Mouse (Mus musculus) intestine, embryonic 15.5 days (tissue): ENCODE results near the gene Ggn. TPM values are rescaled to one million over a fixed set of nuclear protein-coding genes. Genes with fewer than 3 reads are reported as not detected.
"Not testable (repeated sequence)": the region's sequence is repeated elsewhere in the genome, so short reads cannot be mapped to it uniquely, and the experiment has no call there.

Experiments used
- ATAC-seq: fragments of 200-750 bp; cut with Nextera tagmentation; 2 replicates; pipeline ENCODE4 v1.8.0; 2017; ENCODE audit warnings: moderate TSS enrichment, moderate library complexity
- H3K27ac ChIP-seq: fragments of 300-500 bp; sonication (generic); 2 replicates; pipeline ENCODE4 v1.5.1; 2015; ENCODE audit warnings: mild to moderate bottlenecking, inconsistent platforms
- H3K27me3 ChIP-seq: fragments of 300-500 bp; sonication (generic); replicated peaks from 2 replicates; pipeline ENCODE4 v1.6.1; 2015; ENCODE audit warnings: inconsistent platforms
- H3K36me3 ChIP-seq: fragments of 300-500 bp; sonication (generic); 2 replicates; pipeline ENCODE4 v1.6.1; 2015; ENCODE audit warnings: inconsistent platforms
- H3K4me1 ChIP-seq: fragments of 300-500 bp; sonication (generic); replicated peaks from 2 replicates; pipeline ENCODE4 v1.6.1; 2015; ENCODE audit warnings: inconsistent platforms
- H3K4me2 ChIP-seq: fragments of 300-500 bp; sonication (generic); replicated peaks from 2 replicates; pipeline ENCODE4 v1.6.1; 2015; ENCODE audit warnings: mild to moderate bottlenecking, inconsistent platforms
- H3K4me3 ChIP-seq: fragments of 300-500 bp; sonication (generic); replicated peaks from 2 replicates; pipeline ENCODE4 v1.5.1; 2015; ENCODE audit warnings: inconsistent platforms
- H3K9ac ChIP-seq: fragments of 300-500 bp; sonication (generic); 2 replicates; pipeline ENCODE4 v1.6.1; 2015; ENCODE audit warnings: inconsistent platforms
- H3K9me3 ChIP-seq: fragments of 300-500 bp; sonication (generic); 2 replicates; pipeline ENCODE4 v1.6.1; 2016; ENCODE audit warnings: inconsistent platforms
- WGBS: fragments of 180-500 bp; shearing (Covaris S2); methylation state at CpG from one replicate; pipeline ENCODE4 v1.1.7; 2015; 5-methylcytosine and 5-hydroxymethylcytosine counted together
- polyA plus RNA-seq: library from polyadenylated mRNA; unstranded; fragments of >200 nt; fragmentation: Nextera tagmentation; extraction: Ambion mirVana; gene quantifications from 2 replicates; pipeline ENCODE4 v1.2.1, GENCODE M21; 2015

The Ggn gene
- polyA plus RNA-seq, 1 experiment from 2014 or later = 0.49 TPM

GRCm38 (mm10) chr7:29194230-29194629, 24.2 kb downstream of the Ggn start:
- H3K4me2 ChIP-seq, H3K4me3 ChIP-seq, H3K4me1 ChIP-seq, H3K27ac ChIP-seq, H3K27me3 ChIP-seq, H3K36me3 ChIP-seq, H3K9me3 ChIP-seq, H3K9ac ChIP-seq: not testable (repeated sequence)
- 57% methylated on average over 1 of the region's 1 CpGs for WGBS
- peak; percentile 66 for ATAC-seq

GRCm38 (mm10) chr7:29202577-29202976, 32.6 kb downstream of the Ggn start:
- no peak overlapping the region for H3K9ac ChIP-seq
- H3K36me3 ChIP-seq = no peaks in the 10 kb centered on the region
- H3K27ac ChIP-seq = no peak overlapping the region
- no peak overlapping the region for H3K4me2 ChIP-seq
- WGBS = 78% methylated on average over 6 of the region's 6 CpGs
- H3K4me1 ChIP-seq = no peaks in the 10 kb centered on the region
- H3K27me3 ChIP-seq = no peaks in the 10 kb centered on the region
- no peaks in the 10 kb centered on the region for H3K9me3 ChIP-seq
- H3K4me3 ChIP-seq = no peak overlapping the region
- ATAC-seq = no peak

- not testable (repeated sequence) for H3K9me3 ChIP-seq, H3K27me3 ChIP-seq, H3K36me3 ChIP-seq, H3K9ac ChIP-seq
- peaks cover 11% of the 10 kb centered on the region; the same call in 1 of the 2 replicates for H3K4me1 ChIP-seq
- H3K4me3 ChIP-seq = peak overlapping the region; percentile 43
- H3K27ac ChIP-seq = peak overlapping the region; percentile 73
- H3K4me2 ChIP-seq = peak overlapping the region; percentile 61
- peak; percentile 69 for ATAC-seq
- 23% methylated on average over 15 of the region's 15 CpGs for WGBS
Observed at GRCm38 (mm10) chr7:29211013-29211412, 41.0 kb downstream of the Ggn start.

GRCm38 (mm10) chr7:29211415-29212198, 41.6 kb downstream of the Ggn start:
- Histone ChIP-seq H3K27ac (peak overlapping the region; percentile 73), H3K4me3 (peak overlapping the region; percentile 43), H3K36me3 (no peaks in the 10 kb centered on the region), H3K9ac (peak overlapping the region; percentile 23; the same call in 1 of the 2 replicates), H3K27me3 (no peaks in the 10 kb centered on the region), H3K4me1 (peaks cover 11% of the 10 kb centered on the region; the same call in 1 of the 2 replicates), H3K4me2 (peak overlapping the region; percentile 61), H3K9me3 (no peaks in the 10 kb centered on the region)
- 5% methylated on average over 34 of the region's 34 CpGs for WGBS
- peak; percentile 92 for ATAC-seq

GRCm38 (mm10) chr7:29212199-29212765, 42.3 kb downstream of the Ggn start:
- Histone ChIP-seq H3K27ac (peak overlapping the region; percentile 73), H3K4me2 (peak overlapping the region; percentile 61), H3K9ac (no peak overlapping the region), H3K9me3 (no peaks in the 10 kb centered on the region), H3K27me3 (no peaks in the 10 kb centered on the region), H3K4me3 (peak overlapping the region; percentile 43), H3K4me1 (peaks cover 11% of the 10 kb centered on the region; the same call in 1 of the 2 replicates), H3K36me3 (no peaks in the 10 kb centered on the region)
- no peak for ATAC-seq
- 20% methylated on average over 26 of the region's 26 CpGs for WGBS

- not testable (repeated sequence) for H3K36me3 ChIP-seq, H3K27me3 ChIP-seq, H3K9me3 ChIP-seq, H3K9ac ChIP-seq, ATAC-seq, H3K27ac ChIP-seq
- peaks cover 11% of the 10 kb centered on the region; the same call in 1 of the 2 replicates for H3K4me1 ChIP-seq
- 24% methylated on average over 40 of the region's 40 CpGs for WGBS
- 0 out of 2 replicates have a peak overlapping the region, but pooled peaks have one; percentile 43 for H3K4me3 ChIP-seq
- peak overlapping the region; percentile 61 for H3K4me2 ChIP-seq
Observed at GRCm38 (mm10) chr7:29212775-29213560, 43.0 kb downstream of the Ggn start.

GRCm38 (mm10) chr7:29213675-29214082, 43.7 kb downstream of the Ggn start, which contains the start of gene Catsperg1:
Gene Catsperg1 (minus strand): TSS chr7:29214035.
- Histone ChIP-seq H3K27me3 (no peaks in the 10 kb centered on the region), H3K9ac (no peak within 1 kb of the TSS), H3K4me2 (peak within 1 kb of the TSS; percentile 61), H3K4me1 (peaks cover 11% of the 10 kb centered on the region; the same call in 1 of the 2 replicates), H3K9me3 (no peaks in the 10 kb centered on the region), H3K4me3 (0 out of 2 replicates have a peak within 1 kb of the TSS, but pooled peaks have one; percentile 43), H3K36me3 (no peaks in the 10 kb centered on the region), H3K27ac (no peak within 1 kb of the TSS)
- WGBS = 4% methylated on average over 20 of the region's 20 CpGs
- peak; percentile 26 for ATAC-seq

GRCm38 (mm10) chr7:29214236-29214635, 44.2 kb downstream of the Ggn start:
- no peak overlapping the region for H3K4me3 ChIP-seq
- WGBS = 54% methylated on average over 2 of the region's 2 CpGs
- no peaks in the 10 kb centered on the region for H3K36me3 ChIP-seq
- no peaks in the 10 kb centered on the region for H3K9me3 ChIP-seq
- ATAC-seq = no peak
- no peaks in the 10 kb centered on the region for H3K27me3 ChIP-seq
- no peak overlapping the region; the same call in 1 of the 2 replicates for H3K4me2 ChIP-seq
- H3K9ac ChIP-seq = no peak overlapping the region
- H3K4me1 ChIP-seq = peaks cover 11% of the 10 kb centered on the region; the same call in 1 of the 2 replicates
- no peak overlapping the region for H3K27ac ChIP-seq

- Histone ChIP-seq H3K27ac (no peak overlapping the region), H3K9me3 (peaks cover 6% of the 10 kb centered on the region; the same call in 1 of the 2 replicates), H3K36me3 (0 out of 2 replicates have a peak, but pooled peaks cover 2% of the 10 kb centered on the region), H3K4me3 (no peak overlapping the region), H3K9ac (no peak overlapping the region), H3K27me3 (no peaks in the 10 kb centered on the region), H3K4me1 (peaks cover 11% of the 10 kb centered on the region; the same call in 1 of the 2 replicates), H3K4me2 (no peak overlapping the region)
- 48% methylated on average over 15 of the region's 15 CpGs for WGBS
- no peak for ATAC-seq
Observed at GRCm38 (mm10) chr7:29214846-29215245, 44.8 kb downstream of the Ggn start.

Other genes starting within 250 kb of the Ggn start
- 340 and 361 TPM in 2 replicates for gene Actn4, start 207.9 kb upstream of the Ggn start, polyA plus RNA-seq
- 359 and 375 TPM in 2 replicates for gene Eif3k, start 188.3 kb upstream of the Ggn start, polyA plus RNA-seq
- gene Map4k1, start 188.2 kb upstream of the Ggn start, polyA plus RNA-seq = 6.3 and 7.7 TPM in 2 replicates
- 0.67 and 1.00 TPM in 2 replicates for gene Ryr1, start 45.0 kb upstream of the Ggn start, polyA plus RNA-seq
- gene Rasgrp4, start 35.4 kb upstream of the Ggn start, polyA plus RNA-seq = 0.44 and 0.62 TPM in 2 replicates
- gene Fam98c, start 14.0 kb upstream of the Ggn start, polyA plus RNA-seq = 48.7 and 49.3 TPM in 2 replicates
- 1.4 and 2.0 TPM in 2 replicates for gene Spred3, start 201 bp downstream of the Ggn start, polyA plus RNA-seq
- 244 and 249 TPM in 2 replicates for gene Psmd8, start 10.5 kb downstream of the Ggn start, polyA plus RNA-seq
- 0.81 and 0.99 TPM in 2 replicates for gene Catsperg1, start 43.8 kb downstream of the Ggn start, polyA plus RNA-seq
- 1.9 and 2.2 TPM in 2 replicates for gene Kcnk6, start 62.3 kb downstream of the Ggn start, polyA plus RNA-seq
- 77.7 and 86.6 TPM in 2 replicates for gene Yif1b, start 68.1 kb downstream of the Ggn start, polyA plus RNA-seq
- gene 2200002D01Rik, start 78.3 kb downstream of the Ggn start, polyA plus RNA-seq = 178 and 182 TPM in 2 replicates
- 633 and 716 TPM in 2 replicates for gene Spint2, start 111.7 kb downstream of the Ggn start, polyA plus RNA-seq
- 44.3 and 50.7 TPM in 2 replicates for gene Ppp1r14a, start 119.1 kb downstream of the Ggn start, polyA plus RNA-seq
- 6.7 and 6.8 TPM in 2 replicates for gene Dpf1, start 133.7 kb downstream of the Ggn start, polyA plus RNA-seq